Mouse (Mus musculus): Measurements from ENCODE around the gene Gabrb3.
"Not testable (repeated sequence)": the region's sequence is repeated elsewhere in the genome, so short reads cannot be mapped to it uniquely, and the experiment has no call there.

Gabrb3 gene

DNA sequence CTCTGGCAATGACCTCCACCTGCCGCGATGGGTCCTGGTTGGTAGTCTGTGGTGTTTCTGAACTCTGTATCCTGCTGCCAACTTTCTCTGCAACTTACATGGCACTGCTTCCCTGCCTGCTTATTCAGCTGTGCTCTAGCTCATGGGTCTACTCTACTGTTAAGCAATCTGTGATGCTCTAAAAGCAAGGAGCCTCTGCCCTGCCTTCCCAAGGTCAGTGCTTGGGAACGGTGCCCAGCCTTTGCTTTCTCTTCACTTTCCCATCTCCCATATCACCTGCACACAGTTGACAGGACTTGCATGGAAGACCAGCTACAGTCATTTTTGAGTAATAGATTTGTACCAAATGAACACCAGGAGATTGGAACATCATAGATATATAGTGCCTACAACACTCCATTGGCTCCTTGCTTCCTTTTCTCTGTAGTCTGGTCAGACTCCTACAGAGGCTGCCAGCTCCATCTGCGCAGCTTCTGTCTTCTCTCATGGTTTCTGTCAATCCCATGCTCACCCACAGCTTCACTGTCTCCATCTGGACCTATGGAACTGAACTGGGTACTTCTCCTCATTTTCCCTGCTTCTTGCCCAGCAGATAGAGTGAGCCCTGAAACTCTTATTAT is 228.8 kb downstream of the Gabrb3 start:
- in situ Hi-C loops (cut with MboI; ENCODE audit: low pct_unique_long_range_greater_than_20kb in 1 of 2, low sequenced_read_pairs in 2 of 2, unreplicated experiment in 1 of 2): no loop called here

DNA sequence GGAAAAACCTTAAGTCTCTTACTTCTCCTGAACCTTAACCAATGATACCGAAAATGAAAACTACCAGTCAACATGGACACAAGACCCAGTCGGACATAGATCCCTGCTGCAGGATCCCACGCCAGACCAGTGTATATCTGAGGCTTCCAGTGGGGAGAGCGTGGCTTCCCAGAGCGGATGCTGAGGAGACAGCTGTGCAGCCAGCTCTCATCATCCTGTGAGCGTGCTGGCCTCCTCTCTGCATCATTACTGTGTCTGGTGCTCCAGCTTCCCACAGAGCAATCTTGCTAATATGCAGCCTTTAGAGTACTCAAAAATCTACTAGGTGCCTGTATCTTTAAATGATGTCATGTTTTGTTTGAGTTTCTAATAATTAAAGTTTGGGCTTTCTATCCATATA is 257.9 kb downstream of the Gabrb3 start:
- in situ Hi-C loops (cut with MboI; ENCODE audit: low pct_unique_long_range_greater_than_20kb in 1 of 2, low sequenced_read_pairs in 2 of 2, unreplicated experiment in 1 of 2): no loop called here

DNA sequence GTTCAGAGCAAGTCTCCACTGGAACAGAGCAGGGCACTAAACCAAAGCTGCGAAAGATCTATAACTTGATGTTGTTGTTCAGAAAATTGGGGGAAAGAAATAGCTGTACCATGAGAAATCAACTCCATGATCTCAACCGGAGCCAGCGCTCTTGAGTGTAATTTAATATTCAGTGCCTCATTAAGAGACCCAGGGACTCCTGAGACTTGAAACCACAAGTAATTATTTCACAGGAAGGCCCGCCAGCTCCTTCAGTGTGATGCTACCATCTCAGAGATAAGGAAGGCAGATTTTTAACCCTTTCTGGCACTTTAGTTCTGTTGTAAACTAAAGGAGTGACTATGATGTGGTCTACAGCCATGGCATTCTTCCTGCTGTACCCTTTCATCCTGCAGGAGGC is 270.3 kb downstream of the Gabrb3 start:
- in situ Hi-C loops (cut with MboI; ENCODE audit: low pct_unique_long_range_greater_than_20kb in 1 of 2, low sequenced_read_pairs in 2 of 2, unreplicated experiment in 1 of 2): no loop called here

DNA sequence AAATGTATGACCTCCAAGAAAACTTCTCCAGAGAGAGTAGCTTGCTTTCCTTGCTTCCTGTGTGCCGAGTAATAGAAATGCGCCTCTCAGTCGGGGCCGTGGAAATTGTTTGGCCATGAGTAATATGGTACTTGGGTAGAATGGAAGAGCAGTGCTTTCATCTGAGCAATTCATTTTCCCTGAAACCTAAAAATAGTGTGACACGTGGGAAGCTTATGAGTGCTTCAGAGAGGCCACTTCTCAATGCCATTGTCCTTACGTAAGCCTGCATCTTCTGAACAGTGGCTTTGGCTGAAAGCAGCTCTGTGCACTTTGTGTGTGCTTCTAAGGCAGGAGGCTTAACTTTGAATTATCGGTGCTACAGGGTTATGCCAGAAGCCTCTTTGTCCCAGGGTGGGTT is 280.9 kb downstream of the Gabrb3 start:
- in situ Hi-C loops (cut with MboI; ENCODE audit: low pct_unique_long_range_greater_than_20kb in 1 of 2, low sequenced_read_pairs in 2 of 2, unreplicated experiment in 1 of 2): no loop called here

DNA sequence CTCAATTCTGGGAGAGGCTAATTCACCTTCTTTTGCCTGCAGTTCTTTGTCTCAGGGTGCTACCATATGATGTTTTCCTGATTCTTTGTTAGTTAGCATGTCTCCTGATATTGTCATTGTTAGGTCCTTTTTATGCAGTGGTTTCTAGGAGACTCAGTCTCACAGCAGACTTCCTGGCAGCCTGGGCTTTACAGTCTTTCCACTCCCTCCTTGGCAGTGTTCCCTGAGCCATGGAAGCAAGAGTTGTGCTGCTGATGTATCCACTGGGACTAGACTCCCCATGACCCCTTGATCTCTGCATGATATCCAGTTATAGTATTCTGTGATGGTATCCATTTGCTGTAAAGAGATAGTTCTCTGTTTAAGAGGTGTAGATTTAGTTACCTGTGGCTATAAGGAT is 281.6 kb downstream of the Gabrb3 start:
- in situ Hi-C loops (cut with MboI; ENCODE audit: low pct_unique_long_range_greater_than_20kb in 1 of 2, low sequenced_read_pairs in 2 of 2, unreplicated experiment in 1 of 2): no loop called here

DNA sequence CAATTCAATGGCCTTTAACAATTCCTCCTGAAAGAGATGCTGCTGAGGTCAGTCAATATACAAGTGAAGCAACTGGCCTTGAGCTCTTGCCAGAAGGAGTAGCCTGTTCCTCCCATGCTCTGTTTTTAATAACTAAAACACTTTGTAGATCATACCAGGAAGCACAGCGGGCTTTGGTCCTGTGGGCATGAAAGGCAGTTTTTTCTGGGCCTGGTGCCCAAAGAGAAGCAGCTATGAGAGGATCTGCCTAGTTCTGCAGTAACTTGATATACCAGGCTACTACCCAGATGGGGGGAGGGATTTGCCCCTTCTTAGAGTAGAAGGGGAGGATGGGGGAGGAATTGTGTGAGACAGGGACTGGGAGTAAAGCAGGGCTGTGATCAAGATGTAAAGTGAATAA is 284.1 kb downstream of the Gabrb3 start:
- in situ Hi-C loops (cut with MboI; ENCODE audit: low pct_unique_long_range_greater_than_20kb in 1 of 2, low sequenced_read_pairs in 2 of 2, unreplicated experiment in 1 of 2): no loop called here

DNA sequence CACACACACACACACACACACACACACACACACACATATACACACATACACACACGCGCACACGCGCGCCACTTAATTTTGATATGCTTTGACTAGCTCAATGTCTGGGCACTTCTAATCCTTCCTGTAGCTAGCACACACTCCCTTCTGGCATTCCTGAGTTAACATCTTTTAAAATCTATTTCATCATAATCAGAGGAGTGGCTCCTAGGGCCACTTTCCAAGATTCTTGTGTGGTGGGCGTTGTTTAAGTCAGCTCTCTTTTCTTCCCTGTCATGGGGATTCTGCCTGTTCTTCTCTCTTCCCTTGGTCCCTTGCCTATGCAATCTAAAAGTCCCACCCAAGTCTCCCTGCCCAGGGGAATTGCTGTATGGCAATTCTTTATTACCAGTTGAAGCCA is 286.6 kb downstream of the Gabrb3 start:
- in situ Hi-C loops (cut with MboI; ENCODE audit: low pct_unique_long_range_greater_than_20kb in 1 of 2, low sequenced_read_pairs in 2 of 2, unreplicated experiment in 1 of 2): no loop called here

DNA sequence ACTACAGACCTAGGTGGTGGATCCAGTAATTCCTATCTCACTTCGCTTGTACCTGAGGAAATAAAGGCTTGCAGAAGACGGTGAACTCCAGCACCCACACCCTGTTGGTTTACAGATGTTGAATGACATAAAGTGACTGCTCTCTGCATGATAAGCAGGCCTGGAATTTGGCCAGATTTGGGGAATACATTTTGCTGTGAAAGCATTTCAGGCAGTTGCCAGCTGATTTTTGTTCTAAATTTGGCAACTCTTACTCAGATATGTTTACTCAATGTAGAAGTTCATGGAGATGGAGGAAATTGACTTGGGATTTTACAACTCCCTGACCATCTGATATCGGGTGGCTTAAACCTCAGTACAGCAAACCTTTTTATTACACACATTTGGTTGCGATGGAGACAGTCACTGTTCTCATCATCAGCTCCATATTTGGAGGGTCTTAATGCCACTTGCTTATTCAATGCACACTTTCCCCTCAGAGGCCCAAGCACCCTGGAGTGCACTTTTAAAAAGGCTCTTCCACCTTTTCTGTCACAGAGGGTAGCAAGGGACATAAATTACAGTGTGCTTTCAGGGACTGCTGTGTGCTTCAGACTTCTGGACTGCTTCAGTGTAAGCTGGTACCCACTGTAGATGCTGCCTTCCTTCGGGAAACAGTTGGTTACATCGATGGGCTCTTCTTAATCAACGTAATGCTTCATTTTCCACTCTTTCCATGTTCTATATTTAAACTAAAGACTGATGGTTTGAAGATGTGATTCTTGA is 287.7 kb downstream of the Gabrb3 start:
- in situ Hi-C loops (cut with MboI; ENCODE audit: low pct_unique_long_range_greater_than_20kb in 1 of 2, low sequenced_read_pairs in 2 of 2, unreplicated experiment in 1 of 2): no loop called here

DNA sequence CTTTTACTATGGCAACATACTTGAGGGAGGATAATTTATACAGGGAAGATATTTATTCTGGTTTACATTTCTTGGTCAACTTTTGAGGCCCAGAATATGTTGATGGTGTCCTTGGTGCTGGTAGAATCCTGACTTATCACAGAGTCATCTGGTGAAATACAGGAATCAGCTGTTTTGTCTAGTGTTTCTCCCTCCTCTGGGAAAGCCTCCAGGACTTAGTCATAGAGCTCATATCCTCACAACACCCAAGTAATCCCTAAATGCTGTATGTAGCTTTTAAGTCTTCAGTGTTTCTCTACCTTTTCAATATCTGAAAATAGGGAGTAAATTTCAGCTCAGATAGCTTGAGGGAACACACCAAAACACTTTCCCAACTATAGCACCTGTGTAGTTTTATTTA is 292.2 kb downstream of the Gabrb3 start:
- in situ Hi-C loops (cut with MboI; ENCODE audit: low pct_unique_long_range_greater_than_20kb in 1 of 2, low sequenced_read_pairs in 2 of 2, unreplicated experiment in 1 of 2): no loop called here

DNA sequence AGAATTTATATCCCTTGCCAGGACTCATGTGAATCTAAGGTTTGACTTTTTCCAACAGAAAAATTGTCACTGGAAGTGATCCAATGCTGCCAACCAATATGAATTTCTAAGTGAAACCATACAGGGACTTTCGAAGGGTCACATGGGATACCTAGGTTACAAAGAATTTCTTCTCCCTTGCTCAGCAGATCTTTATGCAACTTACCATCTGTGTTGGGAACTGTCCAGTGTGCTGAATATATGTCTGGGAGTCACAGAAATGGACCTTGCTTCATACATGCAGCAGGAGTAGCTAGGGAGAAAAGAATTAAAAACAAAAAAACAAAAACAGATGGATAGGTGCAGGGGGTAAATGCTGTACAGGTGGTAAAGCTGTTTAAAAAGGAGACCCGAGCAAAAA is 327.3 kb downstream of the Gabrb3 start:
- in situ Hi-C loops (cut with MboI; ENCODE audit: low pct_unique_long_range_greater_than_20kb in 1 of 2, low sequenced_read_pairs in 2 of 2, unreplicated experiment in 1 of 2): no loop called here

DNA sequence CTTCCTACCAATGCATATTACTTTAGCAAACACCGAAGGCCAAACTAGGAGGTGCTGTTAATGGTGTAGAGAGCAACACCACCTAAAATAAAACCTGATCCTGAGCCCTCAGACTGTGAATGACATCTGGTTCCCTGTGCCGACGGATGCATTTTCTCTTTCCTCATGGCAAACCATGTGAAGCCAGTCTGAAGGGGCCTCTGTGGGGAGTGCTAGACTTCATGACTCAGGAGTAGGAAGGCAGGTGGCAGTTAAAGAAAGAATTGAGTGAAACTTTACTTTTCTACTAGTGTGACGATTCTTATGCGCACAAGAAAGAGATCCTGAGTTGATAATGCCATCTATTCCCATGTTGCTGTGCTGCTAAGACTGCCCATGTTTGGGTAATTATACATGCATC is 341.0 kb downstream of the Gabrb3 start:
- in situ Hi-C loops (cut with MboI; ENCODE audit: low pct_unique_long_range_greater_than_20kb in 1 of 2, low sequenced_read_pairs in 2 of 2, unreplicated experiment in 1 of 2): no loop called here

DNA sequence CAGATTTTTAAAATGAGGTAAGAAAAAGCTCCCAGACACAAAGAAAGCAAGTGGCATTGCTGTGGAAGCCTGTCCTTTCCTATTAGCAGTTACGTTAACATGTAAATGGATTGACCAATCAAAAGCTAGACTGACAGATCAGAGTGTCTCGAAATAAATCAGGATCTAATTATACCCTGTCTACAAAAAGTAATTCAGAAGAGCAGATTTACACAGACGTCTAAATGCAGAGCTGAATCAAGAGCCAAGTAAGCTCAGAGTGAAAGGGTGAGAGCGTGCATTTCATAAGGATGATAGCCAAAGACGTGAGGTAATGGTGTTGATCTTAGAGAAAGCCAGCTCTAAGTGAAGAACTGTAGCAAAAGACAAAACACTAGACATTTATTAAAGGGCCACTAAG is 359.3 kb downstream of the Gabrb3 start:
- in situ Hi-C loops (cut with MboI; ENCODE audit: low pct_unique_long_range_greater_than_20kb in 1 of 2, low sequenced_read_pairs in 2 of 2, unreplicated experiment in 1 of 2): no loop called here

DNA sequence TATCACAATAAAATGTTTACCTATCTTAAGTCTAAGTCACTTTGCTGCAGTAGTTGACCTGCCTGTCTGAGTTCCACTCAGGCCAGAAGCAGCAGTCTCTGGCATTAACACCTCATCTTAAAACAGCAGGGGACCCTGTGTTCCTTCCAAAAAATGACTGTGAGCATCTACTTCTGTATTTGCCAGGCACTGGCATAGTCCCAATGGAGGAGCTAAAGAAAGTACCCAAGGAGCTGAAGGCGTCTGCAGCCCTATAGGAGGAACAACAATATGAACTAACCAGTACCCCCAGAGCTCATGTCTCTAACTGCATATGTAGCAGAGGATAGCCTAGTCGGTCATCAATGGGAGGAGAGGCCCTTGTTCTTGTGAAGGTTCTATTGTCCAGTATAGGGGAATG is 366.6 kb downstream of the Gabrb3 start:
- in situ Hi-C loops (cut with MboI; ENCODE audit: low pct_unique_long_range_greater_than_20kb in 1 of 2, low sequenced_read_pairs in 2 of 2, unreplicated experiment in 1 of 2): not testable (repeated sequence)

DNA sequence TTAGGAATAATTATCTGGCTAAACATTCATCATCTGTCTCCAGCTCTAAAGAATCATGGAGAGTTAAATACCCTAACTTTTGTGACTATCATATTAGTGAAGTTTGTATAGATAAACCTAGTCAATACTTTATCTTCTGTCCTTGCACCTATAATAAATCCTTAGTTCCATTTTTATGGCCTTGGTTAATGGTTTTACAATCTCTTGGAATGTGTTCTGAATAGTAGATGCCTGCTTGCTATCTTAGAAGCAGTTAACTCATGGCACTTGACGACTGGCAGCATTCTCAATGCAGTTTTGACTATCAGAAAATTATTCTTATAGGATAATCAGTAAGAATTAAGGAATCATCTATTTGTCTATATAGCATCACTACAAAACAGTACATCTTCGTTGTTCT is 368.0 kb downstream of the Gabrb3 start:
- in situ Hi-C loops (cut with MboI; ENCODE audit: low pct_unique_long_range_greater_than_20kb in 1 of 2, low sequenced_read_pairs in 2 of 2, unreplicated experiment in 1 of 2): no loop called here

DNA sequence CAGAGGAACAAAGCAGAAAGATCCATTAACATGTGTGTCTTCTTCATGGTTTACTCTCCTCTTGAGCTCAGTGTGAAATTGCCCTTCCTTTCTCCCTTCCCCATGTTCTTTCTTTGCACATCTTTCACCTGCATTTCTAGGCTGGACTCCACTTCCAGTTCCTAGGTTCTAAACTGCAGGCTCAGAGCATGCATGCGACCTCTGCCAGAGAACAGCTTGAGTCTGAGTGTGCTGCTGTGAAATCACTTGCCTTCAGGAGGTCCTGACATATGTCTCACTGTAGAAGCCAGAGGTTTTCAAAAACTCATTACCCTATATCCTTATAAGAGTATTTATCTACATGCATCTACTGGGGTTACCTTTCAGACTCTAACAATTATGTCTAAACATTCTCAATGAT is 383.8 kb downstream of the Gabrb3 start:
- in situ Hi-C loops (cut with MboI; ENCODE audit: low pct_unique_long_range_greater_than_20kb in 1 of 2, low sequenced_read_pairs in 2 of 2, unreplicated experiment in 1 of 2): no loop called here

DNA sequence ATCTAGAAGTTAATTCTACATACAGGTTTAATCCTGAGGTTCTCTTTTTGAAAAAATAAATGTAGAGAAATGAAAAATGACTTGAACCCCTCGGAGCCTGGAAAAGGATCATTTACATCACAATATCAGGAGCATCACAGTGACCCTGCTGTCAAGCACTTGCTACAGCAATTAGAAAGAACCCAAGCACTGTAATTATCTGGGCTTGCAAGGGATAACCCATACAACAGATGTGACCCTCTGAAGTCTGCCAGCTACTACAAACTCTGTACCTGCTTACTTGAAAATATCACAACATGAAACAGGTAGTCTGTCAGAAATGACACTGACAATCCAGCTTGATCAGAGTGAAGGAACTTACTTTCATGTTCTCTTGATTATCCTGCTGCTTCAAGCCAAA is 394.2 kb downstream of the Gabrb3 start:
- in situ Hi-C loops (cut with MboI; ENCODE audit: low pct_unique_long_range_greater_than_20kb in 1 of 2, low sequenced_read_pairs in 2 of 2, unreplicated experiment in 1 of 2): no loop called here

DNA sequence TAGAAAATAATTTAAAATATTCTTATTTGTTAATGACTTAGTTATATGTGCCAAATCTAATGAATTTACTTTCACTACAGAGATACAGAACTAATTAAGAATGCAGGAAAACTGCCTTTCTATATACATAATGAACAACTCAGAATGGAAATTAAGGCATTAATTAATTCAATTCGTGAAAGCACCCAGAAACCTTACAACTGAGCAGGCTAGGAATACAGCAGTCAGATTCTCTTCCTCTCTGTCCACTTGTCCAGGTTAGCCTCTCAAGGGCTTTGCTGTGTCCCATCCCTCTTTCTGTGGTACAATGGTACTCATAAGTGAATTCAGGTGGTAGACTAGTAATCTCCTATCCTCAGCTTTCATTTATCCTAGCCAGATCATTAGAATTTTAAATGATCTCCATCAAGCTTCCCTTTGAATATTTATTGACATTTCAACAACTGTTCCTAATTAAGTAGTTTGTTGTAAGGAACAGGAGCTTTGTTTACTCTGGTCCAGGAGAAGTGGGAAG is 422.9 kb downstream of the Gabrb3 start:
- in situ Hi-C loops (cut with MboI; ENCODE audit: low pct_unique_long_range_greater_than_20kb in 1 of 2, low sequenced_read_pairs in 2 of 2, unreplicated experiment in 1 of 2): no loop called here

DNA sequence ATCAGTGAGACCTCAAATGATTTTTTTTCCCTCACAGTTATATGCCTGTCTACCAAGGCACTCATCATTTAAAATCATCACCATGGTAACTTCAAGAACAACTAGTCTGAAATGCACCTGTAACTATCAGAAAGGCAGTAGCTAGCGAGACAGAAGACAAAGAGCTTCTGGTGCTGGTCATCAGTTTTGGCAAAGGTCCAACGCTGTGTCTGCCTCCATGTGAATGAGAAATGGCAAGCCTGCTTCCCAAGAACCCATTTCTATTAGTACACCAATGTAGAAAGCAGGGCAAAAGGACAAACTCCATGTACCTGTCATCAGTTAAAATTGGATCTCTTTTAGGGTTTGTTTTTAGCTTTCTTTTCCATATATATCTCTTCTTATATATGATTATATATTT is 448.5 kb downstream of the Gabrb3 start:
- in situ Hi-C loops (cut with MboI; ENCODE audit: low pct_unique_long_range_greater_than_20kb in 1 of 2, low sequenced_read_pairs in 2 of 2, unreplicated experiment in 1 of 2): no loop called here
